Comparison of ENCODE assay signal across 17 mouse cellular contexts in genomic region chr8:81370607-81371006, GRCm38 (mm10).
"Had no signal": no experiment of that assay in that cellular context is flagged by ENCODE, and none has a peak within 500 bp of the region (broad histone marks: within the 10 kb centered on the region; RNA-seq: fewer than 3 reads in every experiment).

No protein-coding gene starts in this region.

- DNase-seq: liver, postnatal 0 days; lung, adult 2 months; lung, postnatal 14 days; lung, postnatal 36 days; right cerebral cortex, postnatal 14 days; thymus, adult 2 months; thymus, postnatal 25 days; thymus, postnatal 4 days had no signal

- H3K9ac ChIP-seq: liver, embryonic 15.5 days; liver, postnatal 0 days; lung, embryonic 15.5 days; midbrain, embryonic 13.5 days; midbrain, embryonic 15.5 days; stomach, embryonic 15.5 days had no signal

- H3K4me3 ChIP-seq: liver, embryonic 15.5 days; lung, embryonic 15.5 days; midbrain, embryonic 13.5 days; midbrain, embryonic 15.5 days; stomach, embryonic 15.5 days had no signal

- H3K27ac ChIP-seq: liver, embryonic 15.5 days; lung, embryonic 15.5 days; macrophage; midbrain, embryonic 13.5 days; midbrain, embryonic 15.5 days; stomach, embryonic 15.5 days; stomach, postnatal 0 days had no signal

- ATAC-seq: liver, postnatal 0 days; lung, postnatal 0 days; midbrain, embryonic 13.5 days; midbrain, embryonic 15.5 days had no signal

- H3K36me3 ChIP-seq: liver, embryonic 15.5 days; lung, embryonic 15.5 days; midbrain, embryonic 13.5 days; midbrain, embryonic 15.5 days; stomach, embryonic 15.5 days had no signal

- H3K4me2 ChIP-seq: liver, embryonic 15.5 days; lung, embryonic 15.5 days; midbrain, embryonic 11.5 days; midbrain, embryonic 13.5 days; midbrain, embryonic 15.5 days; stomach, embryonic 15.5 days had no signal

- H3K4me1 ChIP-seq: liver, embryonic 15.5 days; lung, embryonic 15.5 days; midbrain, embryonic 13.5 days; midbrain, embryonic 15.5 days; stomach, embryonic 15.5 days had no signal

- H3K27me3 ChIP-seq: liver, embryonic 15.5 days; lung, embryonic 15.5 days; midbrain, embryonic 13.5 days; midbrain, embryonic 15.5 days; stomach, embryonic 15.5 days had no signal

- H3K9me3 ChIP-seq: liver, embryonic 15.5 days; lung, embryonic 15.5 days; midbrain, embryonic 13.5 days; midbrain, embryonic 15.5 days; stomach, embryonic 15.5 days had no signal
